Mouse (Mus musculus) hindbrain, embryonic 14.5 days (tissue): ENCODE measurements around the gene Cep170b. TPM values are rescaled to one million over a fixed set of nuclear protein-coding genes. Genes with fewer than 3 reads are reported as not detected.

Experiments
- ATAC-seq: fragments of 200-750 bp; cut with Nextera tagmentation; 2 replicates; pipeline ENCODE4 v1.8.0; 2017; ENCODE audit warnings: moderate number of reproducible peaks, mild to moderate bottlenecking, moderate TSS enrichment, moderate library complexity; ENCODE audit not compliant: low FRiP score
- DNase-seq: peaks from one replicate; pipeline ENCODE4 v3.0.0-alpha.2; 2015; ENCODE audit warnings: low spot score
- H3K27ac ChIP-seq: fragments of 300-500 bp; sonication (generic); 2 replicates; pipeline ENCODE4 v1.5.1; 2014; ENCODE audit warnings: mild to moderate bottlenecking, moderate library complexity
- H3K27me3 ChIP-seq: fragments of 300-500 bp; sonication (generic); 2 replicates; pipeline ENCODE4 v1.6.1; 2014; ENCODE audit warnings: mild to moderate bottlenecking, low read length, mixed read lengths; ENCODE audit not compliant: control insufficient read depth, insufficient read depth
- H3K36me3 ChIP-seq: fragments of 300-500 bp; sonication (generic); replicated peaks from 2 replicates; pipeline ENCODE4 v1.6.1; 2014; ENCODE audit not compliant: control insufficient read depth, insufficient read depth
- H3K4me1 ChIP-seq: fragments of 300-500 bp; sonication (generic); replicated peaks from 2 replicates; pipeline ENCODE4 v1.6.1; 2014; ENCODE audit warnings: antibody characterized with exemption, low read length, mixed read lengths; ENCODE audit not compliant: control insufficient read depth, insufficient read depth
- H3K4me2 ChIP-seq: fragments of 300-500 bp; sonication (generic); replicated peaks from 2 replicates; pipeline ENCODE4 v1.6.1; 2014; ENCODE audit warnings: mild to moderate bottlenecking, moderate library complexity
- H3K4me3 ChIP-seq: fragments of 300-500 bp; sonication (generic); replicated peaks from 2 replicates; pipeline ENCODE4 v1.5.1; 2014; ENCODE audit warnings: mild to moderate bottlenecking, low read length
- H3K9ac ChIP-seq: fragments of 300-500 bp; sonication (generic); 2 replicates; pipeline ENCODE4 v1.6.1; 2014
- H3K9me3 ChIP-seq: fragments of 300-500 bp; sonication (generic); 2 replicates; pipeline ENCODE4 v1.6.1; 2016; ENCODE audit warnings: low read length; ENCODE audit not compliant: control insufficient read depth
- WGBS: fragments of 180-500 bp; shearing (Covaris S2); extraction: QIAGEN DNeasy Blood & Tissue Kit; methylation state at CpG from one replicate; pipeline ENCODE4 v1.1.7; 2014; 5-methylcytosine and 5-hydroxymethylcytosine counted together
- polyA plus RNA-seq: library from polyadenylated mRNA; unstranded; fragments of >200 nt; fragmentation: Nextera tagmentation; extraction: Ambion mirVana; gene quantifications from 2 replicates; pipeline ENCODE4 v1.2.1, GENCODE M21; 2014

The Cep170b gene
- polyA plus RNA-seq, 1 experiment from 2014 or later, result 41.9 TPM

GRCm38 (mm10) chr12:112677943-112678554 lies 42.2 kb upstream of the Cep170b start:
- Histone ChIP-seq H3K36me3 (no peaks in the 10 kb centered on the region), H3K27me3 (peaks cover 26% of the 10 kb centered on the region), H3K4me3 (peak overlapping the region; percentile 47), H3K4me2 (peak overlapping the region; percentile 93), H3K9ac (peak overlapping the region; percentile 53; the same call in 1 of the 2 replicates), H3K27ac (no peak overlapping the region), H3K4me1 (peaks cover 26% of the 10 kb centered on the region), H3K9me3 (no peaks in the 10 kb centered on the region)
- 16% methylated on average over 19 of the region's 19 CpGs for WGBS
- ATAC-seq, result no peak
- no peak for DNase-seq

- no peaks in the 10 kb centered on the region for H3K9me3 ChIP-seq
- peak within 1 kb of the TSS; percentile 47 for H3K4me3 ChIP-seq
- H3K4me1 ChIP-seq, result peaks cover 25% of the 10 kb centered on the region
- peak within 1 kb of the TSS; percentile 53 for H3K9ac ChIP-seq
- no peaks in the 10 kb centered on the region for H3K36me3 ChIP-seq
- H3K27ac ChIP-seq, result no peak within 1 kb of the TSS
- ATAC-seq (no peak), DNase-seq (no peak)
- H3K4me2 ChIP-seq, result peak within 1 kb of the TSS; percentile 93
- 1% methylated on average over 49 of the region's 60 CpGs for WGBS
- H3K27me3 ChIP-seq, result peaks cover 26% of the 10 kb centered on the region
Measured at GRCm38 (mm10) chr12:112678555-112679026, 41.7 kb upstream of the Cep170b start, which contains the start of gene Zbtb42. Gene Zbtb42 (plus strand): TSS chr12:112678828.

DNA sequence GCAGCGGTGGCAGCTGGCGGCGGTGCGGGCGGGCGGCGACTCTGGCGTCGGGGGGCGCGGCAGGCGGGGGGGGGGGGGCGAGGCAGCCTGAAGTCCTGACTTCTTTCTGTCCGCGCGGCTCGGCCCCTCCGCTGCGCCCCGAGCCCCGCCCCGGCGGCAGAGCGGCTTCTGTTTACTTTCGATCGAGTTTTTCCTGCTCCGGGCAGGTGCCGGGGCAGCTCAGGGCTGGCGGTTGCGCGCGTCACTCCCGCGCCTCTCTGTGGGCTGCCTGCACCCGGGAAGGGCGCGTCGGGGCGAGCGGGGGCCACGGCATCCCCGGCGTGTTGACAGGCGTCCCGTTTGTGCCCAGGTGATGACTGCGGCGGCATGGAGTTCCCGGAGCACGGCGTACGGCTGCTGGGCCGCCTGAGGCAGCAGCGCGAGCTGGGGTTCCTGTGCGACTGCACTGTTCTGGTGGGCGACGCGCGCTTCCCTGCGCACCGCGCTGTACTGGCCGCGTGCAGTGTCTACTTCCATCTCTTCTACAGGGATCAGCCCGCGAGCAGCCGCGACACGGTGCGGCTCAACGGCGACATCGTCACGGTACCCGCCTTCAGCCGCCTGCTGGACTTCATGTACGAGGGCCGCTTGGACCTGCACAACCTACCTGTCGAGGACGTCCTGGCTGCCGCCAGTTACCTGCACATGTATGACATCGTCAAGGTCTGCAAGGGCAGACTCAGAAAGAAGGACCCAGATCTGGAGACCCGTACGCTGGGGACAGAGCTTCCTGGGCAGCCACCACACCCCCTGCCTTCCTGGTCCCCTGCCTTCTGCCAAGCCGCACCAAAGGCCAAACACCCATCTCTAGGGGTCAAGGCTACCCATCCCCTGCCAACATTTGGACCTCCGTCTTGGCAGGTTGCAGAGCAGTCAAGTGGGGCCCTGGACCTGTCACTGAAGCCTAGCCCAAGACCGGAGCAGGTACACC lies 40.9 kb upstream of the Cep170b start:
- no peak for DNase-seq
- Histone ChIP-seq H3K9me3 (no peaks in the 10 kb centered on the region), H3K36me3 (no peaks in the 10 kb centered on the region), H3K9ac (peak overlapping the region; percentile 53), H3K27me3 (peaks cover 26% of the 10 kb centered on the region), H3K27ac (no peak overlapping the region), H3K4me1 (peaks cover 25% of the 10 kb centered on the region), H3K4me3 (peak overlapping the region; percentile 47), H3K4me2 (peak overlapping the region; percentile 93)
- WGBS, result 4% methylated on average over 79 of the region's 87 CpGs
- ATAC-seq, result peak; percentile 44

DNA sequence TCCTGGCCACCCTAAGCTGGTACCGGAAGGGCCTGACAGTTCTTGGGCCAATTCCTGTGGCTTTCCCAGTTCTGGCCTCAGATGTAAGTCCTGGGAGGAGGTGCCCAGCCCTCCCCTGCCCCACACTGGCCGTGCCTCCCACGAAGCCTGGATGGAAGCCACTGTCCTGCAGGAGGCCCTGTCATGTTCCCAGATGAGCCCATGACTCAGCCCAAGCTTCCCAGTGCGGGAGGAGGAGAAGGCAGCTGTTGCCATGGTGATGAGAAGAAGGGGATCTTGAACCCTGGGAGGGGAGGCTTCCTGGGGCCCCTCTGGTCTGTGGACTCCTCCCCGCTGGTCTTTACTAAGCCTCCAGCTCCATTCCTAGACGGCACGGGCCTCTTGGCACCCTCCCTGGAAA lies 36.9 kb upstream of the Cep170b start:
- H3K4me3 ChIP-seq, result no peak overlapping the region
- ATAC-seq (no peak), DNase-seq (no peak)
- H3K9ac ChIP-seq, result no peak overlapping the region
- H3K4me1 ChIP-seq, result peaks cover 12% of the 10 kb centered on the region; the same call in 1 of the 2 replicates
- 45% methylated on average over 7 of the region's 7 CpGs for WGBS
- H3K9me3 ChIP-seq, result no peaks in the 10 kb centered on the region
- H3K36me3 ChIP-seq, result no peaks in the 10 kb centered on the region
- no peak overlapping the region for H3K4me2 ChIP-seq
- H3K27me3 ChIP-seq, result peaks cover 20% of the 10 kb centered on the region
- no peak overlapping the region for H3K27ac ChIP-seq

DNA sequence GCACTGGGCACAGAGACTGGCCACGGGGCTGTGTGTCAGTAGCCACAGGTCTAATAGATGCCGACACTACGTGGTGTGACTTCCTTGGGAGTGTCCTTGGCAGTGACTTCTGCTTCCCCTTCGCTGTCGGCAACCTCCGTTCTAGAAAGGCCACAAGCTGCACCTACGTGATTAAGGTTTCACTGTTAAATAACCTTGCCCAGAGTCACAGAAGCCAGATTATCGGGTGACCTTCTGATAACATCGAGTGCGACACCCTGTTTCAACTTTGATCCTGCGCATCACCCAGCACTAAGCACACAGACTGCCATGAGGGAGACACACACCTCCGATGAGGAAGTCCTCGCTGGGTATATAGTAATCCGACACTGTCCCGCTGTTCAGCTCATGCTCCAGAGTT lies 31.8 kb upstream of the Cep170b start:
- WGBS, result 81% methylated on average over 15 of the region's 15 CpGs
- DNase-seq, result no peak

DNA sequence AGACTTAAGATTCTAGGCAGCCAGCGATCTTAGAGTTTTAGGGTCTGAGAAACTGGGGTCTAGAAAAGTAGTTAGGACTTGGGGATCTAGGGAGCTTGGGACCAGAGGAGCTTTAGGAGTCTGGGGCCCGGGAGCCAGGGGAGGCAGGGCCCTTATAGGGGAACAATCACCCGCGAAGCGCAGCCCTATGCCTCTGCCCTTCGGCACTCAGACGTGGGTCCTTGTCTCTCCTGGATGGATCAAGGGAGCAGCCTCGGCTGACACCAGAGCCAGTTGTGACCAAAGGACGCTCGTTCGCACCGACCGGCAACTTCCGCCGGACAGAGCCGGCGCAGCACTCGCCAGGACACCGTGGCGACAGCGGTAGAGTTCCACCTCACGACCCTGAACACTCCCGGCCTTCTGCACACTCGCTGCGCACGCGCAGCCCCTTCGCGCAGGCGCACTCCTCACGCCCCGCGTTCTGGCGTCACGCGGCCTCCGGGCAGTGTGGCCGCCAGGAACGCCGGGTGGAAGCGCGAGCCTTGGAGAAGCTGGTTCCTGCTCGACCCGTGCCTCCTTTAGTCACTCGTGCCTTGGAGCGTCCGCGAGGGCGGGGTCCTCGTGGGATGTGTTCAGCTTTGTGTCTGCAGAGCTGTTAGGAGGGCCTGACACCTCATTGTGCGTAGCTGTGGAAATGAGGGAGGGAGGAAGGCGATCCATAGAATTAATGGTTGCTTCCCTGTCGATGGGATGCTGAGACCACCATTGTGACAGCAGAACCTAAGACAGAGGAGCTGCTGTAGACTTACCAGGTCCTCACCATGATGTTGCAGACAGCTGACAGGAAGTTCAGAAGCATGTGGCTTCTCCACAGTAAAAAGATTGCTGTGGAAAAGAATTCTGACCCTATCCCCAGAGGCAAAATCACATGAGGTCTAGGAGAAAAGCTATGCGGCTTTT lies 26.8 kb upstream of the Cep170b start:
- 2% methylated on average over 54 of the region's 54 CpGs for WGBS
- Histone ChIP-seq H3K9me3 (no peaks in the 10 kb centered on the region), H3K4me3 (peak overlapping the region; percentile 54), H3K27ac (peak overlapping the region; percentile 89), H3K27me3 (no peaks in the 10 kb centered on the region), H3K36me3 (no peaks in the 10 kb centered on the region), H3K9ac (peak overlapping the region; percentile 89), H3K4me1 (peaks cover 12% of the 10 kb centered on the region), H3K4me2 (peak overlapping the region; percentile 75)
- peak; percentile 97 for DNase-seq
- ATAC-seq, result peak; percentile 97

More for the DNA sequence above, 31.8 kb upstream of the Cep170b start:
- Histone ChIP-seq H3K36me3 (no peaks in the 10 kb centered on the region), H3K9me3 (no peaks in the 10 kb centered on the region), H3K9ac (no peak overlapping the region), H3K4me1 (peaks cover 6% of the 10 kb centered on the region), H3K27ac (no peak overlapping the region), H3K27me3 (no peaks in the 10 kb centered on the region), H3K4me2 (no peak overlapping the region), H3K4me3 (no peak overlapping the region)
- ATAC-seq, result no peak

GRCm38 (mm10) chr12:112694127-112694475 lies 26.2 kb upstream of the Cep170b start:
- peak overlapping the region; percentile 54 for H3K4me3 ChIP-seq
- H3K36me3 ChIP-seq, result no peaks in the 10 kb centered on the region
- ATAC-seq (no peak; the same call in 1 of the 2 replicates), DNase-seq (no peak)
- H3K27ac ChIP-seq, result peak overlapping the region; percentile 89
- WGBS, result 75% methylated on average over 10 of the region's 10 CpGs
- H3K4me2 ChIP-seq, result peak overlapping the region; percentile 75
- peak overlapping the region; percentile 89 for H3K9ac ChIP-seq
- no peaks in the 10 kb centered on the region for H3K9me3 ChIP-seq
- peaks cover 12% of the 10 kb centered on the region for H3K4me1 ChIP-seq
- no peaks in the 10 kb centered on the region for H3K27me3 ChIP-seq

GRCm38 (mm10) chr12:112696806-112697425 lies 23.3 kb upstream of the Cep170b start:
- Histone ChIP-seq H3K4me3 (no peak overlapping the region), H3K36me3 (no peaks in the 10 kb centered on the region), H3K9me3 (no peaks in the 10 kb centered on the region), H3K27ac (no peak overlapping the region), H3K27me3 (0 out of 2 replicates have a peak, but pooled peaks cover 1% of the 10 kb centered on the region), H3K4me1 (peaks cover 17% of the 10 kb centered on the region), H3K4me2 (no peak overlapping the region), H3K9ac (no peak overlapping the region)
- DNase-seq (no peak), ATAC-seq (no peak)
- 83% methylated on average over 3 of the region's 3 CpGs for WGBS
